Mouse (Mus musculus): ENCODE results near the gene Sowahb.

Gene Sowahb

DNA sequence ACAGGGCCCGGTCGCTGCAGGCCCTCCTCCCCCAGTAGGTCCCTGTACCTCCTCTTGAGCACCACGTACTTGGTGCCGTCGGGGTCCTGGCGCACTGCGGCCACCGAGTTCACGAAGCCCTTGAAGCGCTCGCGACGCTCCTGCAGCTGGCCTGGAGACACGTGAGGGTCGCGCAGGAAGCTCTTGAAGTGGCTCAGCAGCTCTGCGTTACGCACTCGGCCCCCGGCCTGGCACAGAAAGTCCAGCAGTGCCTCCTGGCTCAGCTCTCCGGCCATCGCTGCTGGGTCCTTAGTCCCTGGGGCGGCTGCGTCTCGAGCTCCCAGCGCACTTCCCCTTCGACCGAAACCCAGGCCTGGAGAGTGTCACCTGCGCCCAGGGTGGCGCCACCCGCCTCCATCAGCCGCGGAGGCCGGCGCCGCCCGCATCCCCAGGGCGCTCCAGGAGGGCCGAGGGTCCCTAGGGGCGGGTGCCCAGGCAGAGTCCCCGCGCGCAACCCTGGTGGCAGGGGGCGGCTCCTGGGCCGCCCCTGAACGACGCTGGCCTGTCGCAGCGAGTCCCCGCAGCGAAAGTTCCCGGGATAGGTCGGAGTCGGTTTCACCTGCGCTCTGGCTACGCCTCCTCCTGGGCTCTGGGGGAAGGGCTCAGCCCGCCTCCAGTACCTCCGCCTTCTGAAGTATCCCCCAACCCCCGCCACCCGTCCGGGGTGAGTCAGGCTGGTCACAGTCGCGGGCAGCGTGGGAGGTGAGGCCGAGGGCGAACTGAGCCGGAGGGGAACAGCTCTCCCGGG, at the start of gene Sowahb:
Gene Sowahb, minus strand, starts transcription at position 439 of the 787 bp plus-strand sequence.
- DNase-seq: peak; percentile 94

DNA sequence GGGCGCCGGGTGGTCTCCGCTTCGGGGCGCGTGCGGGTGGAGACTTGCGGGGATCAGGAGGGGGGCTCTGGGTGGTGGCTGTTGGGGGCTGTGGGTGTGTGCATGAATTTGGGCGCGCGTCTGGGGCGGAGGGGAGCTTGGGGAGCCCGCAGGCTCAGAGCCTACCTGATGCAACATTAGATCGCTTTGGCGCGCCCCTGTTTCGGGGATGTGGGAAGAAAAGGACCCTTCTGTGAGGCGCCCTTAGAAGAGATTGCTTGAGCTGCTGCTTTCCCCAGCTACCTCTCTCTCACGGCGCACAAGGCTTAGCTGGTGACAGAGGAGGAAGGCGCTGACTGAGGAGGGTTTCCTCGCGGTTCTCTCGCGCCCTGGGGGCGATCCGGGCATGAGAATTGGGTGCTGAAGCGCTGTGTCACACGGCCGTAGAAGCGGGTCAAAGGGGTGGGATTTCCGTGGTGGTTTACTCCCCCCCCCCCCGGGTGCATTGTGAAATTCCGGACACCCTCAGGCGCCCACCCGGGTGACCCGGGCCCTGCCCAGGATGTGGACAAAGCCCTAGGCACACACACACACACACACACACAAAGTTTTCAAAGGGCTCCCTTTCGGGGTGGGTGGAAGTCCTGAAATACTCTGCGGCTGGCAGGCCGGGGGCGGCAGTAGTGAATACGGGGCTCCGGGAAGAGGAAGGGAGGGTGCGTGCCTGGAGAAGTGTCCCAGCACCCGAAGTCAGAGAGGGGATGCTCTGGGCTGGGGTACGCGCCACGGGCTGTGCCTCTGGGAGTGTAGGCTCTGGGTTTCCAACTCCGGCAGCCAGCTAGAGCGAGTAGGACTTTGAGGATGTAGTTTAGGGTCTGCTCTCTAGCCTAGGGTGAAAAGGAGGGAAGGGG, 49.1 kb upstream of the Sowahb start:
- DNase-seq: peak; percentile 63

DNA sequence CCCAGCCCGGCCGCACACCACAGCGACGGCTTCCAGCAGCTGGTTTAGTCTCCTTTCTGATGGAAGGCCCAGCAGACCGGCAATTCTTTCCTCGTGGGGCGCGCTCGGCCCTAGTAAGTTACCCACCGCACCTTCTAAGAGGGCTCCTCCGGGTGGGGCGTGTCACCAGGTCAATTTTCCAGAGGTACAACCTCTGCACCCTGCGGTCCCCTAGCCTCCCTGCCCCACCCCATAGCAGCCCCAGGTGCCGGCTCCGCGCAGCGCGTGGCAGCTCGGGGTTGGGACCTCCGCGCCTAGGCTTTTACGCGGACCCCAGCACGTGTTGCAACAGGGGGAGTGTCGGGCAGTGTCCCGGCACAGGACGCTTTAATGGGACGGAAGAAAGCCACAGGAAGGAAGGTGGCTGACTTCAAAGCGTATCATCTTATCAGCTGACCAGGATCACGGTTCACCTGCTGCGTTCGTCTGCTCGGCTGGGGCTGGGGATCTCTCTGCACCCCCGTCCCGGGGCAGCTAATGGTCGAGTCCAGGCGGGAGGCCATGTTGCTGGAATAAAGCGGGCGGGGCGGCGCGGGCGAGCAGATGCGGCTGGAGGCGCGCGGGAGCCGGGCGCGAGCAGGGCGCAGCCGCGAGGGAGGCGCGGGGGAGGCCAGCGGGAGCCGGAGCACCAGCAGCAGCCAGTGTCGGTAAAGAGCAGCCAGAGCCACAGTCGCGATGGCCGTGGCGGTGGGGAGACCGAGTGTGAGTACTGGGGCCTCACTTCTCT, 48.2 kb upstream of the Sowahb start, which contains the start of gene Sept11:
Gene Sept11, plus strand, starts transcription at position 581 of the 766 bp plus-strand sequence.
- peak; percentile 93 for DNase-seq

DNA sequence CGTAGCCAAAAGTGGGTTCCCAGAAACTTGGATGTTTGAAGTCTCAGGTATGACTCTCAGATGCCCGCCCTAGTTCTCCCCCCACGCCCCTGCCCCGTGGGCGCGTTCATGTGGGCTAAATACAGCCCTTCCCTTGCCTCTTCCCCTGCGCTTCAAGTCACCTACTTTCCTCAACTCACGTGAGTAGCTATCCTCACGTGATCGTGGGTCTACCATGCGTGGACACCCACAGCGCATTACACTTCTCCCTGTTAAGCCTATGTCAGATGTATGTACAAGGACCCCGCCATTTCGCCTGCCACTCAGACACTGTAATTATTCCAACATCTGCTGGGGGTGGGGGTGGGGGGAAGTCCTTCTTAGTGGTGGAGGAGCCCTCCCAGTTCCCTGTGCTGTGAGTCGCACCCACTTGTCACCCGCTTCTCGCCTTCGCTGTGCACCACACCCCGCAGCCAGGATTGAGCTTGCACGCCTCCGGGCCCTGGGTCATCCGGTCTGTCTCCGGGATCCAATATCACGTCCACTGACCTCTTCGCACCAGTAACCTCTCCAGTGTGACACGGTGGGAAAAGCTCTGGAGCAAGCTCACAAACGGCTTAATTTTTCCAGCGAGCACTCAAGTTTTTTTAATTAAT, 47.4 kb upstream of the Sowahb start:
- DNase-seq: peak; percentile 70

DNA sequence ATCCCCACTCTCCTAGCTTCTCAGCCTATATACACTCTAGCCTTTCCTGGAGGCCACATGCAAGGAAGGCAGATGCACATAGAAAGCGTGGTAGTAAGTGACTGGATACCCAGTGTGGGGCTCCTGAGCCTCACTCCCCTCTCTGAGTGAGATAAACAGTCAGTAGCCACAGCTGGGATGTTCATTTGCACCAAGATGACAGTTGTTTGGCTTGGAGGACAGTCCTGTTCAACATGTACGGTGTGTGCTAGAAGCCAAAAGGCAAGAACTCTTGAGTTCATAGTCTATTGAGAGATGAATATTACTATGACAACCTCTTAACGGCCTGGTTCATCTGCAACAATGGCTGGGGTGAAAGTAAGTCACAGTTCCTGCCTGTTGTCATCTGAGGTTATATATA, 46.4 kb upstream of the Sowahb start:
- DNase-seq: no peak

DNA sequence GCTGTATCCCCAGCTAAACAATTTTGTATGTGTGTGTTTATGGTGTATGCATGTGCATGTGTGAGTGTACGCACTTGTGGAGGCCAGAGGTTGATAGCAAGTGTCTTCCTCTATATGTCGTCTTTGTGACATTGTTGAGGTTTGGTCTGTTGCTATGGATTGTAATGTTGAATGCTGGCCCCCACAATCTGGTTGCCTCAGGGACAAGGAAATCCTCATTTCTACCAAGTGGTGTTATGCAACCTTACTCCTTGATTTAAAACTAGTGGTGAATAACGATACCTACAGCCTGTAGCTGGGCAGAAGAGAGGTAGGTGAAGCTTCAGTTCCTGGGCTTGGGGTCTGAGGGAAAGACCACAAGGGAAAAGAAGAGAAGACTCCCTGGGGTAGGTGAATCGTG, 41.1 kb upstream of the Sowahb start:
- no peak for DNase-seq

DNA sequence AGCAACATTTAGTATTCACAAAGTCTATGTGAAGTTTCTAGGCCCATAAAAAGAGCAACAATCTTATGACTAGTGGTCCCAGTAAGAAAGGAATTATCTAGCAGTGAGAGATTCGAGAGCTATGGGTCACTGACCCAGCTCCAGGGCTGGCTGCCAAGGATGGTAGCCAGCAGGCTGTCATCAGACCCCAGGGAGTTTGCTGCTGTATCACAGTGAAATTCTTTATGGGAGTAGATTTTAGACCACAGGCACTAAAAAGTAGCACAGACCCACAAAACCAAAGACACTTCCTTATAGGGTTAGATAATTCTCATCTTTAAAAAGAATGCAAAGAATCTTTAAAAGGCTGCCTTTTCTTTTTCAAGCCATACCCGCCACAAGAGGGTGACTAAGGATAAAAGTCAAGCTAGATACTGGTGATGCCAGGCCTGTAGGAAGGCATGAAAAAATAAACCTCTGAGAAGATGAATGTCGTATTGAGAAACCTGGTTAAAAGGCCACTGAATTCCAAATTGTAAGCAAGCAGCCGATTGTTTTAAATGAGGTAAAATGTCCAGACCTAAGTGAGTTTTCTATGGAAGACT, 40.3 kb upstream of the Sowahb start:
- DNase-seq: no peak

DNA sequence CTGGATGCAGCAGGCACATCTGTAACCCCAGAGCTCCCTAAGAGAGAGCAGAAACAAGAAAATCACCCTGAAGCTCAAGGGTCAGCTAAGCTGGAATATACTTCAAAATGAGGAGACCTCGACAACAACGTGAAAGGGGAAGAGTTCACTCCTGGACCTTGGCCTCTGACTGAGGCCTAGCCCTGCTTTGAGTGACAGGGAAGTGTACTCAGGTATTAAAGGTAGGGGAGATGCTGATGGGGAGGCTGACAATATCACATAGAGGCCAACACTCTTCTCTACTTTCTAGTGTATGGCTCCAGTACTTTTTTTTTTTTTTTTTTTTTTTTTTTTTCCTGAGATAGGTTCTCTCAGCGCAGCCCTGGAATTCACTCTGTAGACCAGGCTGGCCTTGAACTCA, 34.8 kb upstream of the Sowahb start:
- no peak for DNase-seq

DNA sequence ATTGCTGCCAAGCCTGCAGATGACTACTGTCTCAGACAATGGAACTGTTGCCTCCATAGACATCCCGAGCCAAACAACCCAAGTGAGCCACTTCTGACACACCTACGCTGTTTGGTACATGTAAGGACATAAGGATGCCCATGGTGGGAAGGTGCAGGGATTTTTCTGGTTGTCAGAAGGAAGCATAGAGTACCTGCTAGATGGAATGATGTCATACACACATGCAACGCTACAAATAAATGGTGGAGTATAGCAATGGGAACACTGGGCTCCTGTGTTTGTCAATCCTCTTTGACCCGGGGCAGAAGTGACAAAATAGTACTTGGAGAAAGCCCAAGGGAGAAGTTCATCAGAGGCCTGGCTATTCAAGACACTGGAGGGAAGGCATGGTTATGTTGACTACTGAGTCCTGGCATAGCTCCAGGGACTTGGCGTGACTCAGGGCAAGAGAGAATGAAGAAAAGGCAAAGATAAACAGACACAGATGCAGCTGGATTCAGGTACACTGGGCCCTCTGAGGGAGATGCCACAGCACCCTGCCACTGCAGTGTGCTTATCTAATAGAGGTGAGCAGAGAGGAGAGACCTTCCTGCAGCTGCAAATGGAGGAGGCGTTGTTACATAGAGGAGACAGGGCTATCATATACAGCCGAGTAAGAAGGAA, 33.0 kb upstream of the Sowahb start:
- no peak for DNase-seq

DNA sequence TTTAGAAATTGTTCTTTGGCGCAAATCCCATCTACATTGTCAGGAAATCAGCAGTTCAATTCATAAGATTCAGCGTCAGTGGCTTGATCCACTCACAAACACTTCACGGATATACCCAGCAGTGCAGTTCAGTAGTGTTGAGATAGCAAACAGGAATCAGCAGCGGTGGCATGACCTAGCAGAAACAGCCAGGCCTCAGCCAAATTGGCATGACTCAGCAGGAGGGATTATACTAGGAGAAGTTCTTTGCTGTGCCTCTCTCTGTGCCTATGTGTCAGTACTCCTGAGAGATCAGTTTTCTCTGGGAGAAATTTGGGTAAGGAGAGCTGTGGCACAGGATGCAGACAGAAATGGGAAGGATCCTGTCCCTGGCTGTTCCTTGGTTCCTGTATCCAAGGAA, 16.0 kb upstream of the Sowahb start:
- no peak for DNase-seq

DNA sequence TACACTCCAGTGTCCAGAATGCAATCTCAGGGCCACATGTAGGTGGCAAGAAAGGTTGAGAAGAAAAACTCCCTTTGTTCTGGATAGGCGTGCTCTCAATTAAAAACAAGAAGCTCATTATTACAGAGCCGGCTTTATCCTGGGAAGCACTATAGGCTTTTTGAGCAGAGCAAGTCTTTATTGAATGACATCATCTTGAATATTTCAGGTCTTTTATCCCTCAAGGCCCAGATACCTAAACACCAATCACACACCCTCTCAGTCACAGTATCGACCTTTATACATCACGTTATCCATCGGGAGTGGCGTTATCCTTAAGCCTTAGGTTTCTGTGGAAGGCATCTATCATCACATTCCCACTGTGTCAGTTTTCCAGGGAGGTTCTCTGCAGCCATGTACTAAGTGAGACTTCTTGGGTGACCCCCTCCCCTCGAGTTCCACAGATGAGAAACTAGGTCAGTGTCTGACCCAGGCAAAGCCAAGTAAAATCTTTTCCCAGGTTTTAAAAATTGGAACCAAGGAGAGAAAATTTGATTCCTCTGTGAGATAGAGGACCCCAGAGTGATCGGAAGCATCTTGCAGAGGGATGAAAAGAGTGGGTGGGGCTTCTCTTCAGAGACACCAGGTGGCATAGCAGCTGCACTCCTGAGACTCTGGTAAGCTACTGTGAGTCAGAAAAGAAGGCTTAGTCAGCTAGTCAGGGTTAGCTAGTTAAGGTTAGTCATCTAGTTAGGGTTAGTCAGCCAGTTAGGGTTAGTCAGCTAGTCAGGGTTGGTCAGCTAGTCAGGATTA, 9.0 kb upstream of the Sowahb start:
- DNase-seq: no peak

DNA sequence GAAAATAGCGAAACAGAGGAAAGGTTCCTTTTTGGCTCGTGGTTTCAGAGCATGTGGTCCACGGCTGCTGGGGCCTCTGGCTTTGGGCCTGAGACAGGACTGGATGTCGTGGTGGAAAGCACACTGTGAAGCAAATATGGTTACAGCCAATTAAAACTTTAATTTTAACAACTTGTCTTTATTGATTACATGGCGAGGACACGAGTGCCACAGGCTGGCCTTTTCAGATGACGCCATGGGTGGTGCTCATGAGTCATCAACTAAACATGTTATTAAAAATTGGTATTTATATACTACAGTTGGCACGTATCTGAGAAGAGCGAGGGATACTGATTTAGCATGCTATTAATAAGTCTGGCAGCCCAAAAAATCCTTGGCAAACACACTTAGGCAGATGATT, 7.1 kb upstream of the Sowahb start:
- DNase-seq: peak; percentile 77

DNA sequence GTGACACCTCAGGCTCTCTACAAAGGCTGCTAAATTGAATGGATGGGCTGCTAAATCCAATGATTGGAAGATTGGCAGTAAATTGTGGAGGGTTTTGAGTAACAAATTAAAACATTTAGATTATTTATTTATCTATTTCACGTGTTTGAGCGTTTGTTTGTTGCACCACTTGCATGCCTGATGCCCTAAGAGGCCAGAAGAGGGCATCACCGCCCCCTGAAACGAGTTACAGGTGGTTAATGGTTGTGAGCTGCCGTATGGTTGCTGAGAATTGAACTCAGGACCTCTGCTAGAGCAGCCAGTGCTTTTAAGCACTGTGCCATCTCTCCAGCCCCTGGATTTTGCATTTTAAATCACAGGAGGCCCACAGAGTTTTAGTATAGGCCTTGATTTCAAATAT, 6.2 kb upstream of the Sowahb start:
- DNase-seq: peak; percentile 30

DNA sequence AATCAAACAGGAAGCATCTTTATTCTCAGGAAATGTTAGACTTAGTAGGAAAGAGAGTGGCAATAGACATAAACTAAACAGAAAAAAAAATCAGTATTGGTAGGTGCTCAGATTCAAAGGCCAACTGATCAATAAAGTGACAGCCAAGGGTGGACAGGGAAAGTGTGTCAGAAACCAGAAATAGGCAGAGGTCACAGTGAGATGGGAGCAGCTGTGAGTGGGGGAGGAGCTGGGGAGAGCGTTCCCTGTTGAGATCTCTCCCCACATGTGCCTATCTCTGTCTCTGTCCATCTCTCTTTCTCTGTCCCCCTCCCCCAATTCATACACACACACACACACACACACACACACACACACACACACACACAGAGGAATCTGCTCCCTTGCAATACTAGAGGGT, 5.1 kb upstream of the Sowahb start:
- peak; percentile 49 for DNase-seq

DNA sequence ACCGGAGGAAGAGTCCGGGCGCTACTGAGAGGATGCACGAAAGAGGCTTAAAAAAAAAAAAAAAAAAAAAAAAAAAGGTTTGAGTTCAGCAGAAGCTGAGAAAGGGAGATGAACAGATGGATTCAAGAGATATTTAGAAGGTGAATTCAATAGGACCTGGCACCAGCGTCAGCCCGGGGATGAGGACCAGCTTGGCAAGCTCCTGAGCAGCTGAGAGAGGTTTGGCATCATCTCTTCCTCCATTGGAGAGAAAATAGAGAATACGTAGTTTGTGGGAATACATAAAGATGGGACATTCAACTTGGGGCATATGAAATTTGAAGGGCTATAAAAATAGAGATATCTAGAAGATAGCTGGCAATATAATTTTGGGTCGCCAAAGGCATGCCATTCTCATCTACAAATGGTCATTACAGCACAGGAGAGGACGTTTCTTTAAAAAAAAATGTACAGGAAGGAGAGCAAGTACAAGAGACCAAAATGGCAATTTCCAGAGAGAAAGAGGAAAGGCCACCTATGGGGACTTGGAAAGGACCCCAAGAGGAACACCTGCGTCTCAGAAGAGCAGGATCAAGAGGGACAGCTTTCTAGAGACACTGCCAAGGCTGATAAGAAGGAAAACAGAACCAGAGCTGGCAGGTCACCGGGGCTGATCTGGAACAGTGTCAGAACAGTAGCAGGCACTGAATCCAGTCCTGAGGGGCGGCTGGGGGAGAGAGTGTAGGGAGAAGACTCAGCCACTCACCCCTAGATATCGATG, 3.8 kb upstream of the Sowahb start:
- DNase-seq: peak; percentile 94

DNA sequence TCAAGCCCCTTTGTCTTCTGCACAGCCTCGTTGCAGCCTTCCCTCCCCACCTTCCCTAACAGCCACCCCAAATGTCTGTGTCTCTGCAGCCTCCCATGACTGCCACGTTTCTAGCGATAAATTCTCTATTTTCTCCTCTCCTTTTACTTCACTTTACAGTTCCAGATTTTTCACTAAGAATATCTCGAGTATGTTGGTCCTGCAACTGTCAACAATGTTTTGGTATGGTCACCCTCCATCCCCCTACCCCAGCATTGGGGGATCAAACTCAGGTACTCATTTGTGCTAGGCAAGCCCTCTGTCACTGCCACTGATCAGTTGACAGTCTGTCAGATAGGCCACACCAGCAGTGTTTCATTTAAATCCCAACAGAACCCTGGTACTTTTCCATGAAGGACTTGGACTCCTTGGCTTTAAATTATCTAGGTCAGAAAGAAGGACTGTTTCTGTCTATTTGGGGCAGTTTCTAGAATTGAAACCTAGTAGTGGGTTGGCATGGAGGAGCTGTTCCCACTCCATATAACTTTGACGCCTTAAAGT, 1.6 kb upstream of the Sowahb start:
- DNase-seq: peak; percentile 61

DNA sequence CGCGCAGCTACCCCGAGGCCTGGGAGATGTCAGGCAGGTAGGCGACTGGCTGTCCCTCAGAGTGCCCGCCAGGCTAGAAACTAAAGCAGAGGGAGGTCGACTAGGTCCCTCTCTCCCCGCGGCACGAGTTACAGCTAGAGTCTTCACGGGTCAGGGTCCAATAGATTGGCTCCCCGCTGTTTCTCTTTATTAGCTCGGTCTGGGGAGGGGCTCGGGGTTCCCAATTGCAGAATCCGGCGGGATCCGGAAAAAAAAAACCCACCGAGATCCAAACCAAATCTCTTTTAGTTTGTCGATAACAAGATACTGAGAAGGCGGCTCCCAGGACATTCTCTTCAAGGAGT, 521 bp upstream of the Sowahb start:
- no peak for DNase-seq

DNA sequence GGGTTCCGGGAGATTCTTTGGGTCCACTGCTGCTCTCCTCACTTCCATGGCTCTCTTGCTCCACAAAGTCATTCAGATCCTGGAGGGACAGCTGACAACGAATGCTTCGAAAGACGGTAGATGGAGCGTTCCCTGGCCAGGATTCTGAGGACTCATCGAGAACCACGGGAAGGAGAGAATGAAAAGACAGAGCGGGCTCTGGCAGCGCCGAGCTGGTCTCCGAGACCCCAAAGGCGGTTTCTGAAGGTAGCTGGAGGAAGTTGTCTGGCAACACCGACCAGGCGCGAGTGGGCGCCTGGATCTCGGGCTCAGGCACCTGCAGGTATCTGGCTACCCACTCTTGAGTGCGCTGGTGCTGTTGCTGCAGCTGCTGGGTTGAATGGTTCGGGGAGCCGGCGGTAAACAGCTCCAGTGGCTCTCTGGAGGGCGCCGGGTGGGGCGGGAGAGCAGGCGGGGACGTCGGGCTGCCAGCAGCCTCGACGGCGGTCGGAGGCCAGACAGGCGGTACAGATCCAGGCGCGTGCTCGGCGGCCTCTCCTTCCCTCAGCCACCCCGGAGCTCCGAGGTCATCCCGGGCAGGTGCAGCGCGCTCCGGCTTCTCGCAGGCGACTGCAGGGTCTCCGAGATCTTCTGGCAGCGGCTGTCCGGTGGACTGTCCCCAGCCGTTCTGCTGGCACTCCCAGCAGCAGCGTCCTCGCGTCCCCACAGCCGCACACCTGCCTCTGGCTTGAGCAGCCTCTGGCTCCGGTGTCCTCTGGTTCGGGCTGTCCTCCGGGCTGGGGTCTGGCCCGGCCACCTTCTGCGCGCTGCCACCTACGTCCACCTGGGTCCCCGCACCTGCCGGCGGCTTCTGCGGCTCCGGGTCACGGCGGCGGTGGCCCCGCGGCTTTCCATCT, 886 bp downstream of the Sowahb start:
- DNase-seq: peak; percentile 69

Data from cerebellum, adult 9-11 months (tissue).